Mouse (Mus musculus) left cerebral cortex, postnatal 10 days (tissue): ENCODE data around the gene Fam151b. TPM values are rescaled to one million over a fixed set of nuclear protein-coding genes. Genes with fewer than 3 reads are reported as not detected.

Experiments used
- DNase-seq, 2 experiments: peaks; one replicate each; pipeline ENCODE4 v3.0.0; 2021 to 2022; ENCODE audit warnings: low spot score in 2 of 2, mixed read lengths in 1 of 2; ENCODE audit errors: extremely low spot score in 1 of 2
- intact Hi-C: fragments of 180-260 bp; cut with DNase I; formaldehyde crosslinking; loops from one replicate; pipeline ENCODE4 v1.15.1; 2025
- total RNA-seq, 2 experiments: library from RNA; stranded (reverse); gene quantifications; 2 replicates each; pipeline ENCODE4 v1.2.3; 2021

The Fam151b gene
- total RNA-seq, 2 experiments from 2014 or later: 8.7 to 8.9 TPM

- intact Hi-C loops: no loop called here
Measured at GRCm38 (mm10) chr13:92426294-92427051, 57.3 kb downstream of the Fam151b start.

GRCm38 (mm10) chr13:92425758-92426264 lies 58.0 kb downstream of the Fam151b start, which contains the start of gene Ankrd34b:
TSS of gene Ankrd34b (plus strand) at chr13:92425896.
- intact Hi-C loops: no loop called here
- DNase-seq: peak in 1 of 2 experiments; percentile 68

More at GRCm38 (mm10) chr13:92426294-92427051, 57.3 kb downstream of the Fam151b start:
- DNase-seq: peak; percentile 14 to 49

GRCm38 (mm10) chr13:92423711-92424110 lies 60.1 kb downstream of the Fam151b start:
- DNase-seq: no peak
- intact Hi-C loops: no loop called here

- intact Hi-C loops: no loop called here
Measured at GRCm38 (mm10) chr13:92419630-92420029, 64.2 kb downstream of the Fam151b start.

GRCm38 (mm10) chr13:92410486-92410885 lies 73.3 kb downstream of the Fam151b start:
- intact Hi-C loops: no loop called here
- no peak for DNase-seq

More at GRCm38 (mm10) chr13:92419630-92420029, 64.2 kb downstream of the Fam151b start:
- no peak for DNase-seq

GRCm38 (mm10) chr13:92403496-92403895 lies 80.3 kb downstream of the Fam151b start:
- no peak for DNase-seq
- intact Hi-C loops: no loop called here

- DNase-seq: no peak
- intact Hi-C loops: no loop called here
Measured at GRCm38 (mm10) chr13:92402063-92402462, 81.8 kb downstream of the Fam151b start.

Other genes with a start within 250 kb of the Fam151b start
- gene Gm20379, start 178.0 kb downstream of the Fam151b start, total RNA-seq: not detected
- 1 to 10 TPM; 1.2 to 1.5 TPM for gene Dhfr, start 129.3 kb downstream of the Fam151b start, total RNA-seq
- gene Msh3, start 129.0 kb downstream of the Fam151b start, total RNA-seq: 10 to 100 TPM; 28.3 to 29.3 TPM
- gene Ankrd34b, start 58.1 kb downstream of the Fam151b start, total RNA-seq: 10 to 100 TPM; 12.5 to 13.3 TPM
- 10 to 100 TPM; 20.4 to 22.7 TPM for gene Zfyve16, start 46.9 kb upstream of the Fam151b start, total RNA-seq
- gene Spz1, start 92.2 kb upstream of the Fam151b start, total RNA-seq: not detected
- gene Serinc5, start 127.1 kb upstream of the Fam151b start, total RNA-seq: 10 to 100 TPM; 48.0 to 55.7 TPM